Mouse (Mus musculus) left cerebral cortex, postnatal 36 days (tissue): Measurements from ENCODE around the gene Pdzk1. TPM values are rescaled to one million over a fixed set of nuclear protein-coding genes. Genes with fewer than 3 reads are reported as not detected.
A peak's percentile ranks its signal among the peaks of the same experiment; 100 is the strongest.

Experiments
- DNase-seq, 2 experiments: peaks; one replicate each; pipeline ENCODE4 v3.0.0; 2021 to 2022; ENCODE audit warnings: low spot score in 2 of 2, mixed read lengths in 1 of 2
- intact Hi-C: fragments of 180-260 bp; cut with DNase I; formaldehyde crosslinking; loops from one replicate; pipeline ENCODE4 v1.15.1; 2025
- total RNA-seq, 2 experiments: library from RNA; stranded (reverse); gene quantifications; 2 replicates each; pipeline ENCODE4 v1.2.3; 2021

Pdzk1 gene
- under 1 TPM; 0.15 to 0.34 TPM for total RNA-seq

DNA sequence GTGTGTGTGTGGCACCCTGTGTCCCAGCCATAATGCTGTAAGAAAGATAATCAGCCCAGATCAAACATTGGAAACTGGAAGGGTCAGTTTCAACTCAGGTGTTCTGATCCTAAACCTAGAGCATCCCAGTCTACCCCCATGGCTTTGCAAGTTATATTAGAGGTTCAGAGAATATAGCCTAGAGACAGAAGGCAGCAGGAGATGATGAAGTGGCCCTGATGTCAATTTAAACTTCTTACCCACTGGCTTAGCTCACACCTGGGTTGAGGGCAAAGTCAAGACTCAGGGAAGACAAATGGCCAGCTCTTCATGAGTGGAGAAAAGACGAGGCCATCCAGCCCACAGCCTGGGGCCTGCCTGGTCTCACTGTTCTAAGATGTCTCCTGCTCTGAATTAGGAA, at the start of gene Pdzk1, which contains the start of gene Cd160:
Gene Pdzk1, plus strand, starts transcription at position 301 of the 400 bp plus-strand sequence.
Gene Cd160, minus strand, starts transcription at position 368 of the 400 bp plus-strand sequence.
- no peak for DNase-seq
- intact Hi-C loops: no loop called here

GRCm38 (mm10) chr3:96782236-96782635, 46.8 kb upstream of the Pdzk1 start:
- no peak for DNase-seq
- intact Hi-C loops: no loop called here

- no peak for DNase-seq
- intact Hi-C loops: no loop called here
Measured at GRCm38 (mm10) chr3:96787784-96788183, 41.3 kb upstream of the Pdzk1 start.

GRCm38 (mm10) chr3:96788506-96788905, 40.6 kb upstream of the Pdzk1 start:
- intact Hi-C loops: no loop called here
- no peak for DNase-seq

DNA sequence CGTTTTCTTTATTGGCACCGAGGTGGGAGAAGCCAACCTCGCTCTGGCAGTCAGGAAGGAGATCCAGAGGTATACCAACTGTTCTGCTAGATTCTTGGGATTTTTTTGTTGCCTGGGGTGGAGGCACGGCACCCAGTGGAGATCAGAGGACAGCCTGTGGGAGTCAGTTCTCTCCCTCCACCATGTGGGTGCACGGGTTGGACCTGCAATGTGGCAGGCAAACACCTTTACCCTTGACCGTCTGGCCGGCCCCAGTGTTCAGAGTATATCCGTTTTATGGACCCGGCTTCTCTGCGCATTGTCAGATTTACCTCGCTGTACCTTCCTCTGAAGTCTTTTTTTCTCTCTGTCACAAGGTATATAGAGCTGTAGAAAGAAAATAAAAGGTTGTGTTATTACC, 28.8 kb upstream of the Pdzk1 start:
- intact Hi-C loops: no loop called here
- no peak for DNase-seq

DNA sequence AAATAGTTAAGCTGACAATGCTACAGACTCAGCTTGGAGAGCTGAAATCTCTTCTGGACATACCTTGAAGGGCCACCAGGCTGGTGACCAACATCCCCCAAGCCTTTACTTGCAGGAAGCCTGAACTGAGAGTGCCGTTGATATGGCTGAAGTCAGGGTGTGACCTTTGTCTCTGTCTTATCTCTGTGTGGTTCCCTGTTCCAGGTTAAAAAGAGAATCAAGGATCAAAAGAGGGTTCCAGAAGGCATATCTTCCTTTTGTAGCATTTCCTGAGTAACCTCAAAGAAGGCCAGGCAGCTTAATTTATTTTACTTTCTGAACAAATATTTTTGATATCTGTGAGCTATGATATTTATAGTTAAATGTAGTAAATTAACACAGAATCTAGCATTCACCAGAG, 26.9 kb upstream of the Pdzk1 start:
- intact Hi-C loops: no loop called here
- DNase-seq: no peak

DNA sequence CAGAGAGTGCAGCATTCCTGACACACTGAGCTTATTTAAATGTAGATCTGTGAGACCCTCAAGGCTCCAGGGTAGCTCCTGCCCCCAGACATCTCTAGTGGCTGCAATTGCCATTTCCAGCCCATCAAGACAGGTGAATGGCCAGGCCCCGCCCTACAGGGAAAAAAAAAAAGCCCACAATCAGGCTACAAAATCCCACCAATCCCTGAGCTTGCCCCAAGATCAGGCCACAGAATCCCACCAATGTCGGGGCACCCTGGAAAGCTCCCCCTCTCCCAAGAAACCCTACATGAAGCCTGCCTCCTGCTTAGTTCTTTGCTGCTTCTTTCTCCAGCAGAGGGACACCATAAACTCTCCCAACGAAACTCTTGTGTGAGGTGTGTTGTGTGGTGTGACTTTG, 20.9 kb upstream of the Pdzk1 start:
- DNase-seq: no peak
- intact Hi-C loops: no loop called here

DNA sequence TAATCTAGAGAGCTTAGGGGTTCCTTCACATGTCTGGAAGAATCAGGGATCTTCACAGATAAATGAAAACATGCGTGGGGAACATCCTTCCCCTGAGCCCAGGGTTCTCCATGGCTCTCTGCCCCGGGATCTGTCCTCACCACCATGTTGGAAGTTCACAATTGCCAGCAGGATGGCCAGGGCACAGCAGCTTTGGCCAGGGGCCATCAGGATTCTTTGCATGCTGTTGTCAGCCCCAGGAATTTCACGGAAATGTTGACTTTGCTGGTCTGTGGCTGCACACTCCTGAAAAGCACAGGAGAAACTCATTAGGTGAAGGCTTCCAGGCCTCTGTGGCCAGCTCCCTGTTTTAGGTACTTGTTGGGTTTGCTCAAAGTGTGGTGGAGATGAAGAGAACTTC, 20.4 kb upstream of the Pdzk1 start:
- no peak for DNase-seq
- intact Hi-C loops: no loop called here

GRCm38 (mm10) chr3:96811232-96811631, 17.9 kb upstream of the Pdzk1 start:
- DNase-seq: no peak
- intact Hi-C loops: no loop called here

DNA sequence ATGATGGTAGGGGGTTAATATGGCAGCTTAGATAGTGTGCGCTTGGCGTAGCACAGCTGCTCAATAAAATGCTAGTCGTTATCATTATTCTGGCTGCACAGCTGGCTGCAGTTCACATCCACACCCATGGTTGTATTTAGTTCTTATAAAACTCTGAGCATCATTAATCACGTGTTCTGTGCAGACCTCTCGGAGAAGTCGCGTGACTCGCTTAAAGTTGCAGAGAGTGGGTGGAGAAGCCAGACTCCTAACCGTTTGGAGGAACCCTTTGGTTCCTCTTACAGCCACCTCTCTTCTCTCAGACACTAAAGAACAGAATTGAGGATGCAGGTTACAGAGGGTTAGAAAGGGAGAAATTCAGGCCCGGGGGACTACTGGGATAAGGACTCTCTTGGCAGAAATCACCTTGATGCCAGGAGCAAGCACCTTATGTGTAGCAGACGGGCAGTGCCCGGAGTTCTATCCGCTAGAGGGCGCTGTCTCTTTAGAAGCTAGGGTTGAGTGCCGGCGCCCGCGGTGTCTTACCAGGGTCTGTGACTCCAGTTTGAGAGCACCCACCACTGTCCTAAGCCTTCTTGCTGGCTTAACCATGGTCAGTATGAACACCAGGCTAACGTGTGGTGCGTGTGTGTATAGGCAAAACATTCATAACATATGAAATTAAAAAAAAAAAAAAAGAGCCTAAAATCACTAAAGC, 16.5 kb upstream of the Pdzk1 start:
- DNase-seq: peak; percentile 65 to 73
- intact Hi-C loops: no loop called here

DNA sequence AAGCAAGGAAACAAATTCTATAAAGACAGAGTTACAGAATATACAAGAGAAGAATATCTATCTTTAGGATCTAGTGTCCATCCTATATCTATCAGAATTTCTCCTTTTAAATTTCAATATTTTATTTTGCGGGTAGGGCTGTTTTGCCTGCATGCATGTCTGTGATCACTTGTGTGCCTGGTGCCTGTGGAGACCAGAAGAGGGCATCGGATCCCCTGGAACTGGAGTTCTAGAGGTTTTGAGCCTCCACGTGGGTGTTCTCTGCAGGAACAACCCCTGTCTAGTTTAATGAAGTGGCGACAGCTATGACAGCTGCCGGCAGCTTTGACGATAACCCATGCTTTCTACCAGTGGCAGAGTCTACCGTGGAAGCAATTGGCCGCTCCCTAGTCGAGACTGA, 16.0 kb upstream of the Pdzk1 start:
- peak in 1 of 2 experiments; percentile 17 for DNase-seq
- intact Hi-C loops: no loop called here

DNA sequence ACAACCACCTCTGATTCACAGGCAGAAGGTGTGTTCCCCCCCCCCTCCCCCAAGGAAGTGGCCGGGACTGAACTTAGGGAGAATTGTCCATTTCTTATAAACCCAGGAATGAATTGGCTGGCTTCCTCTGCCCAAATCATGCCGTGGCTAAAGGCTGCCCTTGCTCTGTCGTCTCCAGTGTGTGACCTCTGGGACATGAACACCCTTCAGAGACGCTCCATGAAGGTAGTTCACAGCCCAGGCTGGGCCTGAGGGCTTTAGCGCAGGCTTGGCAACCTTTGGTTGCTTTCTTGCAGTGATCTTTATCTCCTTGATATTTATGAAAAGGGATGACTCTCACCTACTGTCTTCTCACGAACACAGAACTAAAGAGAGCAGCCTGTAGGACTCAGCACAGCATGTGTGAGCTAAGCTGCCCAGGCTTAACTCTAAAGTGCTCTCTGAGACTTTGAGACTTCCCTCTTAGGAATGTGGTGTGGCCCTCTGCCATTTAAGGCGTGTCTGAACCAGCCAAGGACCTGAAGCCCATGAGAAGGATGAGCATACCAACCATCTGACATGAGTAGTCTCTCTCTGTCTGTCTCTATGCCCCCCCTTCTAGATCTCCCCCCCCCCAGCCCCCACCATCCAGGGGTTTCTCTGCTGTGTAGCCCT, 15.4 kb upstream of the Pdzk1 start:
- DNase-seq: no peak
- intact Hi-C loops: no loop called here

- intact Hi-C loops: no loop called here
- no peak for DNase-seq
Measured at GRCm38 (mm10) chr3:96814342-96814741, 14.7 kb upstream of the Pdzk1 start.

GRCm38 (mm10) chr3:96820116-96820915, 8.8 kb upstream of the Pdzk1 start:
- intact Hi-C loops: no loop called here

GRCm38 (mm10) chr3:96821581-96821980, 7.5 kb upstream of the Pdzk1 start:
- intact Hi-C loops: no loop called here
- DNase-seq: no peak

More at GRCm38 (mm10) chr3:96820116-96820915, 8.8 kb upstream of the Pdzk1 start:
- DNase-seq: no peak

DNA sequence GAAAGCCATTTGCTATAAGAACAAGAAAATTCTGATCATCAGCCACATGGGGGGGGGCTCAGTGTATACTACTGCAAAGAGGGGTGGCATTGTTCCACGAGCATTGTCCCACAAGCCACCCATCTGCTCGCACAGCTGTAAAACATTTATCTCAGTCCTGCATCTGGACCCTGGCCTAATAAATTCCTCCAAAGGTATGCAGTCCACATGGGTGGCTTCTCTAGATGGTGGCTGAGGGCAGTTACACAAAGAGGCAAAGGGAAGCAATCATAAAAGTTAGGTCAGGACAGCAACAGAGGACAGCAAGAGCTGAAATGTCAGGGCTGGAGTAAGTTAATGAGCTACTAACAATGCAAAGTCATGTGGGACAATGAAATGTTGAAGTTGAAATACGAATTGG, 5.4 kb upstream of the Pdzk1 start:
- no peak for DNase-seq
- intact Hi-C loops: no loop called here

- intact Hi-C loops: no loop called here
Measured at GRCm38 (mm10) chr3:96824614-96825013, 4.5 kb upstream of the Pdzk1 start.

GRCm38 (mm10) chr3:96825261-96825660, 3.8 kb upstream of the Pdzk1 start:
- intact Hi-C loops: no loop called here
- DNase-seq: no peak

More at GRCm38 (mm10) chr3:96824614-96825013, 4.5 kb upstream of the Pdzk1 start:
- DNase-seq: no peak

DNA sequence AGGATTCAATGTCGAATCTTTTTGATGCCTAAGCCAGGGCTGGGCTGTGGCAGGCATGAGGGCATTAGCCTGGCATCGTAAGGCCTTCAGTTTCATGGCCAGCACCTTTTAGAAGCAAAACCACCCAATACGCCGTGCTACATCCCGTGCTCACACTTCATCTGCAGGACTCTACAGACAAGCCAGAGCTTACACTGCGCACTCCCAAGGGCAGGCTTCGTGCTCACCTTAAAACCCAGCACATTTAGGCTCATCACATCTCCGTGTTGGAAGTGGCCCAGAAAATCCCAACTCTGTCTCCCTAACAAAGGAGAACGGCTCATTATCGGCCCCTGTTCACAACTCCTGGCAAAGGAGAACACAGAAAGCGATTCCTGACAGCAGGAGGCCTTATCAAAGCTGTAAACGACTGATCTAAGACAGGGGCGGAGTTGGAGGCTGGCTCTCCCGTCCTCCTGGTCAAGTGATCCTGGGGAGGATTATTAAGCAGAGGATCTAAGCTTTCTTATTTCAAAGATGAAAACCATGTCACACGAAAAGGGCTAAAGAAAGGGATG, 698 bp upstream of the Pdzk1 start:
- intact Hi-C loops: no loop called here
- no peak for DNase-seq

GRCm38 (mm10) chr3:96829856-96830255, 772 bp downstream of the Pdzk1 start:
- intact Hi-C loops: no loop called here

More at GRCm38 (mm10) chr3:96829856-96830255, 772 bp downstream of the Pdzk1 start:
- no peak for DNase-seq
